Mouse (Mus musculus) gastrocnemius, postnatal 36 days (tissue): Measurements from ENCODE around the gene Lrrc32. TPM values are rescaled to one million over a fixed set of nuclear protein-coding genes. Genes with fewer than 3 reads are reported as not detected.
A peak's percentile ranks its signal among the peaks of the same experiment; 100 is the strongest.

ENCODE experiments used
- DNase-seq, 2 experiments: peaks; one replicate each; pipeline ENCODE4 v3.0.0; 2022
- intact Hi-C: fragments of 180-260 bp; cut with DNase I; formaldehyde crosslinking; loops from one replicate; pipeline ENCODE4 v1.15.1; 2025
- long read RNA-seq, 2 experiments: library from polyadenylated mRNA; stranded (forward); transcript quantifications; one replicate each; pipeline ENCODE4 v2.0.0; 2021
- total RNA-seq, 2 experiments: library from RNA; stranded (reverse); gene quantifications; 2 replicates each; pipeline ENCODE4 v1.2.3; 2021

The Lrrc32 gene
- 1 to 10 TPM; 3.7 to 5.8 TPM for total RNA-seq
- long read RNA-seq, experiment 1, partial matches to known transcripts: 0 of 1 reads
- long read RNA-seq, experiment 1, other reads (novel, unspliced or antisense): 1 of 1 reads
- long read RNA-seq, experiment 2, full-length matches to known transcripts: 4 of 7 reads
- long read RNA-seq, experiment 2, partial matches to known transcripts: 0 of 7 reads
- long read RNA-seq, experiment 2, other reads (novel, unspliced or antisense): 3 of 7 reads

GRCm38 (mm10) chr7:98489131-98489530 lies at the start of gene Lrrc32:
Gene Lrrc32, plus strand, starts transcription at chr7:98489283.
- intact Hi-C loops: loop anchor here (5.0 to 10.0 kb wide), 2 partner anchors 53 to 286 kb away; no protein-coding TSS in a partner anchor

DNA sequence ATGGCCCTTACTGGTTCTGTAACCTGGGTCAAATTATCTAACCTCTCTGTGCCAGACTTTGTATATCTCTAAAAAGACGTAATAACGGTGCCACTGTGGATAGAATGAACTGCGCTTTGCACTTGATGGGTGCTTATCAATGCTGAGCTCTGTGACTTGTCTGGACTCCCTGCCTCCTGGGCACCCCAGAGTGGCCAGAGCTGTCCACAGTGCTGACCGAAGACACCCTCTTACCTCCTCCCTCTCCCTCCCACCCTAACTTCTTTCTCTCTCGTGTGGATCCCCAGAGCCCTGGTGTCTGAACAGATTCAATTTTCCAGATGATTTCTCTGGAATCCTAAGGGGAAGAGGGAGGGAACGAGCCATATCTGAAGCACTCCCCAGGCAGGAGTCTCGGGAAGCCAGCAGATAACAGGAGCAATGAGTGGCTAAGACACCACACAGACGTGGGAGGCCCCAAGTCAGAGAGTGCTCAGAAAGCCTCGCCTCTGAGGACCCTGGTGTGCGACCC lies 49.1 kb upstream of the Lrrc32 start, which contains the start of gene Gucy2d:
Gene Gucy2d (plus strand): TSS at position 461 of the 511 bp plus-strand sequence.
- no peak for DNase-seq
- intact Hi-C loops: no loop called here

More at GRCm38 (mm10) chr7:98489131-98489530, at the start of gene Lrrc32:
- no peak for DNase-seq

DNA sequence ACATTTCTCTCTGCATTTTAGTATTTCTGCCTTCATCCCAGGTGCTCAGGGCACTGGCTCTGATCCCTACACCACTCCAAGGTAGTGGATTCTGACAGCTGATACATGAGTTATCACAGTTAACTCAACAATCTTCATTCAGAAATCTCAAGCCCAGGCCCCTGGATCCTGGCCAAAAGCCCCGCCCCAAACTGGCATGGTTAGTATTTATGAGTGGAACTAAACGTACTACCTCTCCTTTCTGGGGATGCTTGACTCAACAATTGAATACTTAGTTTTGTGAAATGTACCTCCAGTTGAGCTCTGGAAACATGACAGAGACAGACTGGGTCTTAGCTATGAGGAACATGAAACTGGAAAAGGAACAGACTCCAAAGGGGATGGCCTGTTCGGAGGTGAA lies 42.2 kb upstream of the Lrrc32 start:
- intact Hi-C loops: no loop called here
- DNase-seq: no peak

GRCm38 (mm10) chr7:98447585-98448308 lies 41.3 kb upstream of the Lrrc32 start:
- intact Hi-C loops: no loop called here
- no peak for DNase-seq

DNA sequence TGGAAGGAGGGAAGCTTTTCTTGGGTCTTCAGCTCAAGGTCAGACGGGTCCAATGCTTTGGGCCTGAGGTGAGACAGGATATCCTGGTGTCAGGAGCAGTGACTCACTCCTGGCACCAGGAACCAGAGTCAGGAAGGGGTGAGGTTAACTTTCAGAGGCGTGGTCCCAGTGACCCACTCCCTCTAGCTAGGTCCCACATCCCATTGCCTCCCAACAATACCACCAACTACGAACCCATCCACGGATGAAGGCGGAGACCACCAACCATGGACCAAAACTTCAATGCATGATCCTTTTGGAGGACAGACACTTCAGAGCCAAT lies 40.8 kb upstream of the Lrrc32 start:
- intact Hi-C loops: no loop called here
- no peak for DNase-seq

- intact Hi-C loops: no loop called here
- DNase-seq: no peak
Observed at GRCm38 (mm10) chr7:98449696-98450095, 39.4 kb upstream of the Lrrc32 start.

- peak in 1 of 2 experiments; percentile 12 for DNase-seq
- intact Hi-C loops: no loop called here
Observed at GRCm38 (mm10) chr7:98454397-98455120, 34.5 kb upstream of the Lrrc32 start.

DNA sequence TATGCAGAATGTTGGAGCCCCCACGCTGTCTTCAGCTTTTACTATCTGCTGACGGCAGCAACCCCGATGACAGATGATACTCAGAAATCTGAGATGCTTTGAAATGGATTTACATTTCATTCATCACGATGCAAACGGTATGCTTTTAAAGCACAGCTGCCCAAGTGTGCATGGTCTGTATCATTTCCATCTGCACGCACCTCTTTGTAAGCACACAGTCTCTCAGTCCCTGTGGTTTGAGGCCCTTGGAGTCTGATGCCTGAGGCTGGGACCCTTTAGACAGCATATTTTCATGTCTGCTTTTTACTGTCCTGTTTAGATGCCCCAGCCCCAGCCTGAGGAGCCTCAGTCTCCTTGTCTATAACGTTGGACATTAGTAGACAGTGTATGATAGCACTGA lies 28.8 kb upstream of the Lrrc32 start:
- intact Hi-C loops: no loop called here
- peak in 1 of 2 experiments; percentile 1 for DNase-seq

DNA sequence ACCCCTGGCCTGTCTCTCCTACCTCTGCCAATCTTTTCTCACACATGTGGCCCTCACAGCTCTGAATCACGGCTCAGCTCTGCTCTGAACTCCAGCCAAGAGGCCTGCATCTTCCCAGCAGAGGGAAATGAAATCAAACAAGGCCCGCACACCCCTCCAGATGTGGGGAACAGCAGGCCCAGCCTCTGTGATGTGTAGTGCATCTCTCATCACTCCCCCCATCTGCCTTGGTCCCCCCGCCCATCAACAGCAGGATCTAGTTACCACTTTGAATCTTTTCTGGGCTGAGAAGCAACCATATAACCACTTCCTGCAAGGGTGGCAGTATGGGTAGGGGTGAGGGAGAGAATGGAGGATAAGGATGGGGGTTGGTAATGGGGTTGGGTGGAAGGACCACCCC lies 20.0 kb upstream of the Lrrc32 start:
- intact Hi-C loops: no loop called here
- no peak for DNase-seq

DNA sequence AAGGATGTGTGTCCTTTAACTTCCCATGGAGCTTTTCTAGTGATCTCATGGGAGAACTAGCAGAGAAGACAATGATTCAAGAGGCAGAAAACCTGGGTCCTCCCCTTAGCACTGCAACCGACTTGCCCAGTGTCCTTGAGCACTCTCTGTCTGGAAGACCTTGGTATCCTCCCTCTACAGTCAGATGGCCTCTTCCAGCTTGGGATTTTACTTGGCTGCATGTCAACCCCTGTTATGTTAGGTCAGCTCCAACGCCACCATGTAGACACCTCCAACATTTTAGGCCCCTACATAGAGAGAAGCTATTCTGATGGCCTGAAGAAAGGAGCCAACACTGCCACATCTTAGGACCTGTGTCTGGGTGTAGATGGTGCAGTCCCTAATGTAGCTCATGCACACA lies 16.6 kb upstream of the Lrrc32 start:
- intact Hi-C loops: no loop called here
- no peak for DNase-seq

GRCm38 (mm10) chr7:98474558-98474957 lies 14.5 kb upstream of the Lrrc32 start:
- intact Hi-C loops: no loop called here
- DNase-seq: no peak

DNA sequence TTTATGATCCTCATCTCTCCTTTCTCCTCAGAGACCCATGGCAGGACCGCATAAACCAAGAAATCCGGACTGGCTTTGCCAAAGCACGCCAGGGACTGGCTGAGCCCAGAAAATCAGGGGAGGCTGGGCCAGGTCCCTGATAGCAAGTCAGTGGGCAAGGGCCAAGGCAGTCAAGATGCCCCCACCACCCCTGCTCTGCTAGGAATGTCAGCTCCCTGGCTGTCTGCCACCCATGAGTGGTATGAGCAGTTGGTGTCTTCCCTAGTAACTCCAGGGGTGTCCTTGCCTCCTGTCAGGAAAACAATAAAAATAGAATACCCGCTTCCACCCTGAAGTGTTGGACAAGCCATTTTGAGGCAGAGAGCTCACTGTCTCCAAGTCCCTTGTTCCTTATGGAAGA lies 11.9 kb upstream of the Lrrc32 start:
- intact Hi-C loops: no loop called here
- peak in 1 of 2 experiments; percentile 31 for DNase-seq

- DNase-seq: no peak
- intact Hi-C loops: loop anchor here (2.0 to 10.0 kb wide), 4 partner anchors 108 to 294 kb away; no protein-coding TSS in a partner anchor
Observed at GRCm38 (mm10) chr7:98480481-98480880, 8.6 kb upstream of the Lrrc32 start.

DNA sequence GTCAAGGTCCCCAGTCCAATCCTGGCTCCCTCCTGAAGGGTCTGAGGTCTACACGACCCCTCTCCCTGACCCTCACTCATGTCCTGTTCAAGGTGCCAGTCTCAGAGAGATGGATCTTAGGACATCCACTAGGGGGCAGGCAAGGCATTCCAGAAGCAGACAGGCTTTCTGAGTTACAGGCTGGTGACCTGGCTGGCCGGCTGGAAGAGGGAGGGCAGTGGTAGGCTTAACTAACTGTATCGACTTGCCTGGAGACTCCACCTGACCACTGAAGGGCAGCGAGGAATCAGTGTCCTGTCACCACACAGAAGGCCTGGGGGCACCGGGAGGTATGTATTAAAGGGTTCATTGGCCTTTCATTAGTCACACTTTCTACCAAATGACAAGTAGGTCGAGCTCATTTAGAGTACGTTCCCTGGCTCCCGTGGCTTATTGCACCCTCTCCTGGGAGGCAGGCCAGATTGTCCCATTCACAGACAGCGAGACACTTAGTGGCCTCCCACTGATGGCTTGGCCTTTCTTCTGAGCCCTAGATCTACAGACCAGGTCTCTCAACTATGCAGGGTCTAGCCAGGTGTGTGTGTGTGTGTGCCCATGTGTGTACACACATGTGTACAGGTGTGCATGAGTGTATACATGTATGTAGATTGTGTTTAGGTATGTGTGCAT lies 7.9 kb upstream of the Lrrc32 start:
- intact Hi-C loops: loop anchor here (2.0 to 10.0 kb wide), 4 partner anchors 108 to 294 kb away; no protein-coding TSS in a partner anchor

GRCm38 (mm10) chr7:98481861-98482260 lies 7.2 kb upstream of the Lrrc32 start:
- no peak for DNase-seq
- intact Hi-C loops: loop anchor here (2.0 to 10.0 kb wide), 4 partner anchors 107 to 293 kb away; no protein-coding TSS in a partner anchor

More for the DNA sequence above, 7.9 kb upstream of the Lrrc32 start:
- DNase-seq: peak; percentile 67 to 82

DNA sequence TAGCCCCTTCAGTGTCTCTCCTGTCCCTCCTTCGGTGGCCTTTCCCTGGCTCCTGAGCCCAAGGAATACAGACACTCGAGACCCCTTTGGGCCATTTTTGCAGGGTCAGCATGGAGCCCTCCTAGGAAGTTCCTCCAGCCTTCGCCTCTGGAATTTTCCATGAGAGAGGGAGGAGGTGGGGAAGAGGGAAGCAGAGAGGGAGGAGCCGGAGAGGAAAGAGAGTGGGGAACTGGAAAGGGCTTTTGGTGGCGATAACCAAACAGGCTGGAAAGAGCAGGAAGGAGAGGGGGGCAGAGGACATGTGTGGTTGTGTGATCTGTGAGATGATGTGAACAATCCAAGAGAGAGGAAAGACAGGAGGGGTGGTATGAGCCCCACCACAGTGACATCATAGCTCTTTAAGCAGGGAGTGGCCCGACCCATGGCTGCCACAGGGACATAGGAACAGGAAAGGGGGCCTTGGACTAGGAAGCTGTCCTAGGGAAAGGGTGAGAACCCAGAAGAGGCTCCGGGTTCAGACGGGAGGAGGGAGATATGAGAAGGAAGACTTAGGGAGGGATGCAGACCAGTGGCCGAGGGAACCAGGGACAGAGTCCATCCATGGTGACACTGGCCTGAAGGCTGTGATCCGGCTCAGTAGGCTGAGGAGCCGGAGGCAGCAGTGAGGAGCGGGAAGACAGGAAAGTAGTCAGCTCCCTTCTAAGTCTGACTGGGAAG lies 6.4 kb upstream of the Lrrc32 start:
- no peak for DNase-seq
- intact Hi-C loops: loop anchor here (5.0 to 10.0 kb wide), 2 partner anchors 215 to 292 kb away; no protein-coding TSS in a partner anchor

DNA sequence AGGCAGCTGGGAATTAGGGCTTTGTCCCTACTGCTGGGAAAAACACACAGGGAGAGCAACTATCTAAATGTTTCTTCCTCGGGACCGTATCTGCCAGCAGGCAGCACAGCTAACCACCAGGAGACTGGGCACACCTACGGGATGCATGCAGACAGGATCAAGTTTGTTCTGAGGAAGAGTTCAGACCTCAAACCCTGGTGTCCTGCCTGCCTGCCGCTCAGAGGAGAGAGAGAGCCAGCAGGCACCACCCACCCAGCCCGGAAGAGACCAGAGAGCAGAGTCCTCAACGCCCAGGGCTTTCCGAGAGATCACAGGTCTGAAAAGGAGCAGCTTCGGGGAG lies 5.8 kb upstream of the Lrrc32 start:
- intact Hi-C loops: loop anchor here (5.0 to 10.0 kb wide), 2 partner anchors 214 to 292 kb away; no protein-coding TSS in a partner anchor
- no peak for DNase-seq

GRCm38 (mm10) chr7:98484878-98485277 lies 4.2 kb upstream of the Lrrc32 start:
- intact Hi-C loops: loop anchor here (1.0 to 10.0 kb wide), 4 partner anchors 57 to 290 kb away; no protein-coding TSS in a partner anchor
- no peak for DNase-seq

DNA sequence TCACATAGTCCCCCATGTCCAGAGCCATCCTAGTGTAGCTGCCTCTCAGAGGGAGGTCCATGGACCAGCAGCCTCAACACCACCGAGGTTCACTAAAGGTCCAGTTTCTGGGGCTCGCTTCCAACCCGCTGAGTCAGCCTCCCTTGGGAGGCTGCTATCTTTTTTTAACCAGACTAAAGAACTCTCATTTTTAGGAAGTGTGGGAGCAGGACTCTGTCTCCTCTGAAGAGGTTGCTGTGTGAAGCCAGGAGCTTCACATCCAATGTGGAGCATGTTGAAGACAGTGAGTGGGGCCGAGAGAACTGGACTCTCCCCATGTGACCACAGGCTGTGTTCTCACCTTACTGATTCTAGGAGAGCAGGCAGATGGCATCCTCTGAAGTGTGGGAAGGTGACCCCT lies 3.6 kb upstream of the Lrrc32 start:
- intact Hi-C loops: loop anchor here (5.0 to 10.0 kb wide), 2 partner anchors 57 to 289 kb away; no protein-coding TSS in a partner anchor
- DNase-seq: no peak
